Mouse (Mus musculus): ENCODE measurements around the gene Sufu. TPM values are rescaled to one million over a fixed set of nuclear protein-coding genes. Genes with fewer than 3 reads are reported as not detected.

Sufu gene
- total RNA-seq, 4 experiments from 2014 or later: 21.6 to 37.0 (median 26.7) TPM

- no peak for DNase-seq
These were observed 70.4 kb downstream of the Sufu start for GRCm38 (mm10) chr19:46467051-46467503.

- no peak for DNase-seq
These were observed 73.9 kb downstream of the Sufu start for GRCm38 (mm10) chr19:46470364-46471240.

GRCm38 (mm10) chr19:46471324-46472093 is 74.8 kb downstream of the Sufu start:
- DNase-seq: no peak

GRCm38 (mm10) chr19:46477432-46477845 is 80.7 kb downstream of the Sufu start:
- DNase-seq: no peak

GRCm38 (mm10) chr19:46478242-46478641 is 81.5 kb downstream of the Sufu start:
- DNase-seq: no peak

- no peak for DNase-seq
These were observed 82.1 kb downstream of the Sufu start for GRCm38 (mm10) chr19:46478826-46479225.

- DNase-seq: no peak
These were observed 82.8 kb downstream of the Sufu start for GRCm38 (mm10) chr19:46479306-46480075.

- DNase-seq: no peak
These were observed 84.1 kb downstream of the Sufu start for GRCm38 (mm10) chr19:46480624-46481345.

- DNase-seq: no peak
These were observed 84.7 kb downstream of the Sufu start for GRCm38 (mm10) chr19:46481352-46481751.

- no peak for DNase-seq
These were observed 85.1 kb downstream of the Sufu start for GRCm38 (mm10) chr19:46481756-46482155.

GRCm38 (mm10) chr19:46482896-46483516 is 86.3 kb downstream of the Sufu start:
- DNase-seq: no peak

GRCm38 (mm10) chr19:46483701-46484328 is 87.1 kb downstream of the Sufu start:
- no peak for DNase-seq

- DNase-seq: peak; percentile 88
These were observed 87.8 kb downstream of the Sufu start for GRCm38 (mm10) chr19:46484518-46484917.

- no peak for DNase-seq
These were observed 89.2 kb downstream of the Sufu start for GRCm38 (mm10) chr19:46485847-46486246.

GRCm38 (mm10) chr19:46486709-46487108 is 90.0 kb downstream of the Sufu start:
- no peak for DNase-seq

GRCm38 (mm10) chr19:46489448-46489847 is 92.8 kb downstream of the Sufu start:
- no peak for DNase-seq

- DNase-seq: no peak
These were observed 93.9 kb downstream of the Sufu start for GRCm38 (mm10) chr19:46490634-46491033.

- DNase-seq: no peak
These were observed 98.4 kb downstream of the Sufu start for GRCm38 (mm10) chr19:46495136-46495535.

GRCm38 (mm10) chr19:46497230-46497629 is 100.5 kb downstream of the Sufu start:
- DNase-seq: no peak

GRCm38 (mm10) chr19:46499539-46499835 is 102.8 kb downstream of the Sufu start:
- no peak for DNase-seq

All from adrenal gland, adult 8-10 months (tissue).